Mouse (Mus musculus) stomach, embryonic 14.5 days (tissue): ENCODE results near the gene Fgr. TPM values are rescaled to one million over a fixed set of nuclear protein-coding genes. Genes with fewer than 3 reads are reported as not detected.

Source experiments
- ATAC-seq: fragments of 200-750 bp; cut with Nextera tagmentation; 2 replicates; pipeline ENCODE4 v1.8.0; 2017; ENCODE audit warnings: low read depth, moderate TSS enrichment; ENCODE audit not compliant: insufficient number of reproducible peaks, insufficient read depth, low FRiP score
- H3K27ac ChIP-seq: fragments of 300-500 bp; sonication (generic); 2 replicates; pipeline ENCODE4 v1.5.1; 2014; ENCODE audit warnings: mild to moderate bottlenecking, low read length, moderate library complexity, mixed read lengths
- H3K27me3 ChIP-seq: fragments of 300-500 bp; sonication (generic); 2 replicates; pipeline ENCODE4 v1.6.1; 2014; ENCODE audit warnings: low read length, control low read depth, mixed read lengths; ENCODE audit not compliant: control insufficient read depth, insufficient read depth
- H3K36me3 ChIP-seq: fragments of 300-500 bp; sonication (generic); 2 replicates; pipeline ENCODE4 v1.6.1; 2014; ENCODE audit warnings: mild to moderate bottlenecking, control low read depth, low read length, moderate library complexity, mixed read lengths; ENCODE audit not compliant: control insufficient read depth, insufficient read depth
- H3K4me1 ChIP-seq: fragments of 300-500 bp; sonication (generic); 2 replicates; pipeline ENCODE4 v1.6.1; 2014; ENCODE audit warnings: low read length, control low read depth, mixed read lengths; ENCODE audit not compliant: control insufficient read depth, insufficient read depth
- H3K4me2 ChIP-seq: fragments of 300-500 bp; sonication (generic); replicated peaks from 2 replicates; pipeline ENCODE4 v1.6.1; 2014; ENCODE audit warnings: low read depth, low read length, control low read depth
- H3K4me3 ChIP-seq: fragments of 300-500 bp; sonication (generic); 2 replicates; pipeline ENCODE4 v1.5.1; 2014; ENCODE audit warnings: low read depth, low read length, control low read depth
- H3K9ac ChIP-seq: fragments of 300-500 bp; sonication (generic); replicated peaks from 2 replicates; pipeline ENCODE4 v1.6.1; 2014; ENCODE audit warnings: low read depth, mild to moderate bottlenecking, control low read depth, low read length, moderate library complexity, mixed read lengths
- H3K9me3 ChIP-seq: fragments of 300-500 bp; sonication (generic); 2 replicates; pipeline ENCODE4 v1.6.1; 2016; ENCODE audit warnings: low read depth, low read length, control low read depth; ENCODE audit not compliant: control insufficient read depth
- WGBS: fragments of 180-500 bp; shearing (Covaris S2); extraction: QIAGEN DNeasy Blood & Tissue Kit; methylation state at CpG from one replicate; pipeline ENCODE4 v1.1.7; 2014; 5-methylcytosine and 5-hydroxymethylcytosine counted together
- polyA plus RNA-seq: library from polyadenylated mRNA; unstranded; fragments of >200 nt; fragmentation: Nextera tagmentation; extraction: Ambion mirVana; gene quantifications from 2 replicates; pipeline ENCODE4 v1.2.1, GENCODE M21; 2014

Fgr gene
- polyA plus RNA-seq, 1 experiment from 2014 or later: 0.19 TPM

GRCm38 (mm10) chr4:133049071-133049920, 75.4 kb downstream of the Fgr start:
- 57% methylated on average over 19 of the region's 19 CpGs for WGBS
- no peaks in the 10 kb centered on the region for H3K27me3 ChIP-seq
- no peak overlapping the region for H3K4me2 ChIP-seq
- H3K4me1 ChIP-seq: peaks cover 78% of the 10 kb centered on the region
- no peak for ATAC-seq
- H3K9ac ChIP-seq: no peak overlapping the region
- H3K4me3 ChIP-seq: no peak overlapping the region
- no peaks in the 10 kb centered on the region for H3K36me3 ChIP-seq
- H3K9me3 ChIP-seq: no peaks in the 10 kb centered on the region
- no peak overlapping the region; the same call in 1 of the 2 replicates for H3K27ac ChIP-seq

DNA sequence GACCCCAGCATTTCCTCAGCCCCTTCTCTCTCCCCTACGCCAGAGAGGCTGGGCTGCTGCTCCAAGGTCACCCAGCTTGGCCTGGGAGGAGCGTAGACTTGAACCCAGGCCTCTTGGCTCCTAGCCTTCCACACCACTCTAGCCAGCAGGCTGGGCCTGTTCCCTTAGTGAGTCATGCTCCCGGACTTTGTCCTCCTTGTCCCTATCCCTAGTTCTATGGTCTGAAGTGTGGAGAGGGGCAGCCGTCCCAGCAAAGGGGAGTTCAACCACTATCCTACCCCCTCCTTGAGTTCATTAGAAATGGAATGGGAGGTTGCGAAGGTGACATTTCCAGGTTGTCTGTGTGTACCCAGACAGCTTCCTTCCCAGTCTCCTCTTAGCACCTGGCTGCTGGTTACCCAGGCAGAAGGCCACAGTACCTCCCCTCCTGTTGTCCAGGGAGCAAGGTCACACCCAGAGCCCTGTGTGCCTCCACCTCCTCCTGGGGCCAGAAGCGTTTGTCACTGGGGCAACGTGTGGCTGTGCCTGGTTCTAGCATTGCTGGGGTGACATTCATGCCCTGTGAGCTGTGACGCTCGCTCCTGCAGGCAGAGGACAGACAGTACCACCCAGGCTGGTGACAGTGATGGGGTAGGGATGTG, 76.4 kb downstream of the Fgr start:
- Histone ChIP-seq H3K27ac (no peak overlapping the region), H3K4me2 (no peak overlapping the region), H3K4me1 (peaks cover 72% of the 10 kb centered on the region), H3K4me3 (no peak overlapping the region), H3K36me3 (peaks cover 6% of the 10 kb centered on the region; the same call in 1 of the 2 replicates), H3K9me3 (no peaks in the 10 kb centered on the region), H3K9ac (no peak overlapping the region), H3K27me3 (no peaks in the 10 kb centered on the region)
- no peak for ATAC-seq
- 73% methylated on average over 9 of the region's 9 CpGs for WGBS

DNA sequence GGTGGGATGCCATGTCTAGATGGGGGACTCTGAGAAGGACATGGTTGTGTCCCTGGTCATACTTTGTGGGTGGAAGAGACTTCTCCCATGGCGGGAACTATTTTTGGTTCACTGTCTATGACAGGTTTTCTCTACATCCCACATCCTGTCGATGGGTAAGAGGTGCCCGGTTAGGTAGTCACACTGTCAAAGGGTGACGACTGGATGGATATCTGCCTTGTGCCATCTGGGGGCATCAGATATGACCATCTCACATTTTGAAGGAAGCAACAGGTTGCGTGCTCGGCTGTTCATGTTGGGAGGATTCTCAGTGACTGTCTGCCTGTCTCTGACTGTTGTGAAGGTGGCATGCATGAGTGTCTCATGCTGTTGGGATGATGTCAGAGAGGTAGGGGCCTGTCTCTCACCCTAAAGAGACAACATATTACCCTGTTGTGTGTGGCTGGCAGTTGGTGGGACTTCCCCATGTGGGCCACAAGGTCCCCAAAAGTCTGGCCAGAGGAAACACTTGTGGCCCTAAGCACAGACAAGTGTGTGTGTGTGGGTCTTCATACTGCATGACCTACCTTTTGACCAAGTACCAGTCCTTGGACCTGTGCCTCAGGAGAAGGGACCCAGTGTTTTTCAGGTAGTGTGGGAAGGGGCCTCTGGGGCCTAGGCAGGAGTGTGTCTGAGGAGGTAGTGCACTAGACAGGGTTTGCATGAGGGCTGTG, 77.1 kb downstream of the Fgr start:
- H3K4me2 ChIP-seq: no peak overlapping the region
- no peak overlapping the region for H3K9ac ChIP-seq
- H3K9me3 ChIP-seq: no peaks in the 10 kb centered on the region
- WGBS: 83% methylated on average over 6 of the region's 6 CpGs
- H3K4me1 ChIP-seq: peaks cover 72% of the 10 kb centered on the region
- no peak for ATAC-seq
- peaks cover 8% of the 10 kb centered on the region; the same call in 1 of the 2 replicates for H3K36me3 ChIP-seq
- no peak overlapping the region for H3K27ac ChIP-seq
- no peak overlapping the region for H3K4me3 ChIP-seq
- H3K27me3 ChIP-seq: no peaks in the 10 kb centered on the region

DNA sequence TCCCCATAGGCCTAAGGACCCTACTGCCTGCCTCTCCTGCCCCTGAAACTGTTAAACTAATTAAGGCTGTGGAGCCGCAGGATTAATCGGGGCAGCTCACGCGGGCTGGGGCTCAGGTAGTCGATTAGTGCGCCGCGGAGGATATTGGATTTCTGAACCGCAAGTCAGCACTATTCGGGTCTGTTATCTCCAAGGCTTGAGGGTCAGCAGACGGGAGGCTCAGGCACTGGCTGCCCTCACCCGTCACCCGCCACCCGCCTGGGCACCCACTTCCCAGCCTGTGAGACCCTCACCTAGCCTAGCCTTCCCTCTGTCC, 77.6 kb downstream of the Fgr start:
- Histone ChIP-seq H3K27ac (no peak overlapping the region), H3K9ac (no peak overlapping the region), H3K36me3 (peaks cover 8% of the 10 kb centered on the region; the same call in 1 of the 2 replicates)

More for the DNA sequence above, 77.6 kb downstream of the Fgr start:
- Histone ChIP-seq H3K9me3 (no peaks in the 10 kb centered on the region), H3K4me3 (no peak overlapping the region), H3K4me1 (peaks cover 72% of the 10 kb centered on the region), H3K4me2 (no peak overlapping the region), H3K27me3 (no peaks in the 10 kb centered on the region)
- no peak for ATAC-seq
- WGBS: 63% methylated on average over 12 of the region's 14 CpGs

Other genes with a start within 250 kb of the Fgr start
- gene Xkr8, start 241.5 kb upstream of the Fgr start, polyA plus RNA-seq: 4.1 and 6.3 TPM in 2 replicates
- gene Smpdl3b, start 216.8 kb upstream of the Fgr start, polyA plus RNA-seq: 5.0 and 6.2 TPM in 2 replicates
- 102 and 105 TPM in 2 replicates for gene Rpa2, start 205.8 kb upstream of the Fgr start, polyA plus RNA-seq
- 1.1 and 1.9 TPM in 2 replicates for gene Themis2, start 177.7 kb upstream of the Fgr start, polyA plus RNA-seq
- 55.9 and 57.9 TPM in 2 replicates for gene Ppp1r8, start 130.9 kb upstream of the Fgr start, polyA plus RNA-seq
- gene Stx12, start 89.6 kb upstream of the Fgr start, polyA plus RNA-seq: 63.2 and 66.0 TPM in 2 replicates
- gene Fam76a, start 51.5 kb upstream of the Fgr start, polyA plus RNA-seq: 45.7 and 47.0 TPM in 2 replicates
- gene Ahdc1, start 37.2 kb downstream of the Fgr start, polyA plus RNA-seq: 10.3 and 10.7 TPM in 2 replicates
- 120 and 124 TPM in 2 replicates for gene Wasf2, start 156.4 kb downstream of the Fgr start, polyA plus RNA-seq
- 8.7 and 11.6 TPM in 2 replicates for gene Cd164l2, start 238.0 kb downstream of the Fgr start, polyA plus RNA-seq
- not detected in 2 replicates for gene Gpr3, start 238.4 kb downstream of the Fgr start, polyA plus RNA-seq